Mouse (Mus musculus) liver, postnatal 0 days (tissue): ENCODE measurements around the gene Prss50.

Experiments used
- CTCF ChIP-seq: sonication (generic); IDR thresholded peaks from 2 replicates; pipeline ENCODE4 v1.5.1; 2016; ENCODE audit warnings: antibody characterized with exemption, low read depth
- EP300 ChIP-seq: IDR thresholded peaks from 2 replicates; pipeline ENCODE4 v1.6.1; 2016; ENCODE audit warnings: antibody characterized with exemption, low read depth, mild to moderate bottlenecking

- TF ChIP-seq CTCF (no peak), EP300 (no peak)
Observed at GRCm38 (mm10) chr9:110855903-110856302, 1.9 kb upstream of the Prss50 start.
